Mouse (Mus musculus): ENCODE measurements at regions not wholly inside any gene's neighbourhood (a gene's known extent, or its start where the extent isn't known, plus 50 kb on each side); places are given as distances from the start of the nearest gene placed in this dataset.
A peak's percentile ranks its signal among the peaks of the same experiment; 100 is the strongest.

DNA sequence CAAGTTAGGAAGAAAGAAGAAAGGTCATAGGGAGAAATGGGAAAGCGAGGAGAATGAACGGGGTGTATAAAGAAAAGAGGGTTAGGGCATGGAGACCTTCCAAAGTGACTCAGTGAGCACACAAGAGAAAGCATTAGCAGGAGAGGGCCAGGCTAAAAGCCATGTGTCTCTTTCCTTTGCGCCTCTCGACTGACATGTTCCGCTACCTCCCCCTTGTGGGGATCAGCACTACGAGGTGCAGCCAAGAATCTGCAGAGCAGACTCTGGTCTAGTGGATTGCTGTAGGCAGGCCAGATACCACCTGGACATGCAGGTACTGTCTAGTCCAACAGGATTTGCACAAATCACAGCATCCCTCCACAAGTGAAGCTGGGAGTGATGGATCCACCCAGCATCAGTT lies 54.0 kb downstream of the Kcna5 start:
- DNase-seq (ENCODE audit: low spot score in 2 of 2): no peak
- intact Hi-C loops (cut with DNase I): no loop called here

DNA sequence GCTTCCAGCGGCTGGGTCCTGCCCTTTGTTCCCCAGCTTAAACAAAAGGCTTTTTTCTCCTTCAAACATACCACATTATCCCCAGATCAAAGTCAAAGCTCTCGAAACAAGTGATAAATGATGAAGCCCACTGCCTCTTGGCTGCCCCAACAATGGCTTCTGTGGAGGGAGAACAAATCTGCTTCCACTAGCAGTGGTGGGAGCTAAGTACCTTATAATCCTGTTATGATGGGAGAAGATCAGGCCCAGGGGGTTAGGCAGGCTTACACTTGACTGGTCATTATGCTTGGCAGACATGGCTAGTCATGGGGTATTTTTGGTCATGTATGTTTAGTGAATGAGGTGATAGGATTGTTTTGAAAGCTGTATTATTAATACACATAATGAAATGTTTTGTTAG lies 57.7 kb downstream of the Kcna5 start:
- intact Hi-C loops (cut with DNase I): no loop called here

DNA sequence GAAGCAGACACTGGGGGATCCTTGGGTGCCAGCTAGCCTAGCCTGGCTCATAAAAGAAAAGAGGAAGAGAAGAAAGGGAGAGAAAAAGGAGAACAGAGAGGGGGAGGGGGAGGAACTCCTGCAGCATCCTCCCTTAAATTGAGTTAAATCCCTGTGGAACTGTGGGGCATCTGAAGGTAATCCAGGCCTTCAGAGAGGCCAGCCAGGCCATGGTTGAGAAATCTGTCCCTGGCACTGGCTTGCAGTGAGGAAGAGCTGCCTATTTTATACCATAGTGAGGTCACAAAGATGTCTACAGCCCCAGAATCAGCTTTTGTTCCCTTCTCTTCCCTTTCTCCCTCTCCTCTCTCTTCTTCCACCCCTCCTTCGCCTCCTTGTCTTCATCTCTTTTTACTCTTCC lies 58.5 kb downstream of the Kcna5 start:
- no peak for DNase-seq (ENCODE audit: low spot score in 2 of 2)
- intact Hi-C loops (cut with DNase I): no loop called here

More for the DNA sequence above, 57.7 kb downstream of the Kcna5 start:
- DNase-seq (ENCODE audit: low spot score in 2 of 2): no peak

DNA sequence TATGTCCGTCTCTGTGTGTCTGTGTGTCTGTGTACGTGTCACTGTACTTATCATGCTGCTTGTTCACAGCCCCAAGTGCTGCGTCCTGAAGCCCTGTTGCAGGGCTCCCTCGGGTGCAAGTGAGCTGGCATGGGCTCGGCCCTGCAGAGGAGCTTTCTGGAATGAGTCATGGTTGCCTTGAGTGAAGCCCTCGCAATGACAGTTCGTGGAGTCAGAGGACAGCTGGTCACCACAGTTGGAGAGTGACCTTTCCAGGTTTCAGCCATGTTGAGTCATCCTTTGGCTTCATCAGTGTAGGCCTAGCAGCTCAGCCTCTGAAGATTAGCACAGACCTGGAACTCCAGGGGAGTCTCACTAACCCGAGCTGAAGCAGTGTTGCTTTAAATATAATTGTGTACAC lies 59.7 kb downstream of the Kcna5 start:
- intact Hi-C loops (cut with DNase I): no loop called here
- DNase-seq (ENCODE audit: low spot score in 2 of 2): no peak

GRCm38 (mm10) chr6:126453751-126454150 lies 81.5 kb downstream of the Kcna5 start:
- intact Hi-C loops (cut with DNase I): no loop called here
- no peak for DNase-seq (ENCODE audit: low spot score in 2 of 2)

DNA sequence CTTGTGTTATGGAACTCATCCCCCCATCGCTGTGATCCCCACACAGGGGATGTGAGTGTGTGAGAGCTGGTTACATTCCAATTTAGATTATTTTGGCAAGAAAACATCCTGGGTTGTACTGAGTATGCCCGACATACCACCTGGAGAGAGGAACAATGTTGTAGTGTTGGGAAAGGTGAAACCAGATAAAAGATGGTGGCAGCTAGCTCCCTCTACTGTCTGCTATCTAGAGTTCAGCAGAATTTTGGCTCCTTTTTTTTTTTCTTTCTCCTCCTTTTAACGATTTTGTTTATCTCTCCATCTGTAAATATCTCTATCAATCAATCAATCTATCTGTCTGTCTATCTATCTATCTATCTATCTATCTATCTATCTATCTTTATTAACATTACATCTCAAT lies 89.7 kb downstream of the Kcna5 start:
- no peak for DNase-seq (ENCODE audit: low spot score in 2 of 2)
- intact Hi-C loops (cut with DNase I): no loop called here

GRCm38 (mm10) chr6:126440254-126440653 lies 95.0 kb downstream of the Kcna5 start:
- intact Hi-C loops (cut with DNase I): no loop called here
- DNase-seq (ENCODE audit: low spot score in 2 of 2): no peak

DNA sequence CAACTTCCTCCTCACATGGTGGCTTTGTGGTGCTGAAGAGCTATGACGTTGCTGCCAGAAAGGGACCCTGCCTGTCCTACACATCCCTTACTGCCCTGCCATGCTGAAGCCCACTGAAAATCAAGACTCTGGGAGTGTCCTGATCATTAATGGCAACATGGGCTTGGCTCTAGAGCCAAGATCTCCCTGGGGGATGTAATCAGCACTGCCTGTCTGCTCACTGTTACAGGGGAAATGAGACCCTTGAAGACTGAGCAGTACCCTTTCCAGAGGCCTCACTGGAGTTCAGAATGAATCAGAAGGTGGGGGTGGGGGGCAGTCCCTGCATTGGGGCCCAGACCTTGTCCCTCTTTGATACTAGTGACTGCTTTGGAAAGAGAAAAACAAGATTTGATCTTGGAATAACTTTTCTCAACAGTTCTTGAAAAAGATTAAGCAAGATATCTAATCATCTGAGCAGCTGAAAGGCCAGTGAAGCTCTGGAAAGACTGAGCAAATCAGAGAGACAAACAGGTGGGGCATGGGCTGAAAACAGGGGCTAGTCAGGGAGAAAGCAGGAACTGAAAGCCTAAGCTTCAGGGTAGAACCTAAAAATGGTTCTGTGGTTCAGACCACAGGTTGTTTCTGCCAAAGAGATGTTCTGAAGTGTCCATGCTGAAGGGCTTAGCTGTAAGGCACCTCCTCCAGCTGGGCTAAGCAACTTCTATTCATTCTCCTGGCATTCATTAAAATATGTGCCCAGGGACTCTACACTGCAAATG lies 97.1 kb downstream of the Kcna5 start:
- no peak for DNase-seq (ENCODE audit: low spot score in 2 of 2)
- intact Hi-C loops (cut with DNase I): no loop called here

DNA sequence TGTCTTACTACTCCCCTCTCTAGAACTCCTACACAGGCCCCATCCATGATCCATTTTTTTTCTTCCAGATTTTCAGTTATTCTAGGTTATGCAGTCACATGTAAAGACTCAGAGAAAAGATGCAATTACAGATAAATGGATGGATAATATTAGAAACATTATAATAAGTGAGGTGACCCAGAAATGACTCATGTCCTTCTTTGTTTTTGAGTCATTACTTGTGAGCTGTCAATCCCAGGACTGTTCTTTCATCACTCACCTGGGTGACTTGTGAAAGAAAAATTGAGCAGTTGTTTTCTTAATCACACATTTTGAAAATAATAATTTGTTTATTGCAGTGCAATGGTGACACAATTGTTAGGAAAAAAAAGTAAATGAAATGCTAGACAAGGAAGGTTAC lies 108.0 kb downstream of the Kcna5 start:
- intact Hi-C loops (cut with DNase I): no loop called here
- no peak for DNase-seq (ENCODE audit: low spot score in 2 of 2)

- intact Hi-C loops (cut with DNase I): no loop called here
- peak in 1 of 2 experiments; percentile 34 for DNase-seq (ENCODE audit: low spot score in 2 of 2)
Measured at GRCm38 (mm10) chr6:126405736-126406135, 129.5 kb downstream of the Kcna5 start.

GRCm38 (mm10) chr6:126404331-126405070 lies 130.7 kb downstream of the Kcna5 start:
- no peak for DNase-seq (ENCODE audit: low spot score in 2 of 2)
- intact Hi-C loops (cut with DNase I): no loop called here

GRCm38 (mm10) chr6:126399595-126399994 lies 135.6 kb downstream of the Kcna5 start:
- DNase-seq (ENCODE audit: low spot score in 2 of 2): no peak
- intact Hi-C loops (cut with DNase I): no loop called here

GRCm38 (mm10) chr6:126398641-126399040 lies 136.6 kb downstream of the Kcna5 start:
- DNase-seq (ENCODE audit: low spot score in 2 of 2): no peak
- intact Hi-C loops (cut with DNase I): no loop called here

GRCm38 (mm10) chr6:126395015-126395414 lies 140.2 kb downstream of the Kcna5 start:
- DNase-seq (ENCODE audit: low spot score in 2 of 2): no peak

DNA sequence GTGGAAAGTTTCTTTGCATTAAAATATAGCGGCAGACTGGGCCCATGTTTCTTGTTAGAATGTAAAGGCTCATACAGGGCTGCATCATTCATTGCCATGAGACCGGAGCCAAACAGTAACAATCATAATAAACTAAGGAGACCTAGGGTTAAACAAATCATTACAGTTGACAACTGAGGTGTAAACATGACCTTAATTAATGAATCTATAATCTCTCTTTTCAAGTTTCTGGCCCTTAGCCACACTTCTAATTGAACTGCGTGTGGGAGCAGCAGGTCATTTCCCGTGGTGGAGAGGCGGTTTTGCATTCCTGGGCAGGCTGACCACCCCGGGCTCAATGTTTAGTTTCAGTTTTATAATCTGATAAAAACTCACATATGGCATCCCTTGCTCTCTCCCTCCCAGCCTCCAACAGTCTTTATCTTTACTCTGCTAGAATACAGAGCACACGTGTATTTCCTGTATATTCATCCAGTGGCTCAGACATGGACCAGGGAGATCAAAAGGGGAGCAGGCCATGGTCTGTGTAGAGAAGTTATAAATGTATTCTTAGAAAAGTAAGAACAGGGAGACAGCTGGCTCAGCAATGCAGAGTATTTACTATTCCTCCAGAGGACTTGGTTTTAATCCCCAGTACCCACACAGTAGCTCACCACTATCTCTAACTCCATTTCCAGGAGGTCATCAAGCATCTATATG lies 141.0 kb downstream of the Kcna5 start:
- intact Hi-C loops (cut with DNase I): no loop called here
- no peak for DNase-seq (ENCODE audit: low spot score in 2 of 2)

More at GRCm38 (mm10) chr6:126395015-126395414, 140.2 kb downstream of the Kcna5 start:
- intact Hi-C loops (cut with DNase I): no loop called here

DNA sequence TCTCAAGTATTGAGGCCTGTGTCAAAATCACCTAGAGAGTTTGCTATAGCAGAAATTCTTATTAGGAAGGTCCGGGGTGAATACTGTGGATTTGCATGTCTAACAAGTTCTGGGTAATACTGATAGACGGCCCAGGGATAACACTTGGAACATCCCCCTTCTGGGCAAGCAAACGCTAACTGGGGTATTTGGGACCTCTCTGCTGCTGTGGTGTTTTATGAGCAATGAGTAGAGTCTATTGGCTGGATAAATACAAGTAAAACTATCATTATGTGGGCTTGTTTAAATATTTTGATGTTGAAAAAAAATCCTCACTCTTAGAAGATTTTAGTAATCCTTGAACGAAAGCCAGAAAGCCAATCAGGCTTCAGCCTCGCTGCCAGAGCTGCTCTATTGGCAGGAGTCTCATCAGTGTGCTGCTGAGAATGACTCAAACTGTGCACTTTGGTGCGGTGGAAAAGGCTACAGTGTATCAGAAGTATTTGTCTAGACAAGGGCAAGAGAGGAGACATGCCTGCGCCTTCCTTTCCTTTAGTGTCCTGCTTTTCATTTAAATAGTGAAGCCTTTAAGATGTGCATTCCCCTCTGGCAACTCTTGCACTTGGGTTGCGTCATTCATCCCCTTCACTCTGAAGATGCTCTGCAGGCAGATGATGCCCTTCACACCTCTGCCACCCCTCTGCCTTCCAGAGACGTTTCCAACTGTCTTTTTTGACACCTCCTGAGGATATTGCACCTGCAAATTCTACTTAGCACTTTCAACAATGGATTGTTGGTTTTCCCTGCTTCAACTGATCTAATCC lies 150.8 kb downstream of the Kcna5 start:
- intact Hi-C loops (cut with DNase I): no loop called here

GRCm38 (mm10) chr6:126377216-126377615 lies 158.0 kb downstream of the Kcna5 start:
- no peak for DNase-seq (ENCODE audit: low spot score in 2 of 2)
- intact Hi-C loops (cut with DNase I): no loop called here

More for the DNA sequence above, 150.8 kb downstream of the Kcna5 start:
- no peak for DNase-seq (ENCODE audit: low spot score in 2 of 2)

GRCm38 (mm10) chr6:126374970-126375620 lies 160.1 kb downstream of the Kcna5 start:
- no peak for DNase-seq (ENCODE audit: low spot score in 2 of 2)
- intact Hi-C loops (cut with DNase I): no loop called here

- intact Hi-C loops (cut with DNase I): no loop called here
- peak; percentile 63 to 71 for DNase-seq (ENCODE audit: low spot score in 2 of 2)
Measured at GRCm38 (mm10) chr6:126371971-126372370, 163.2 kb downstream of the Kcna5 start.

Data from left cerebral cortex, postnatal 14 days (tissue).